In the genomic region with DNA sequence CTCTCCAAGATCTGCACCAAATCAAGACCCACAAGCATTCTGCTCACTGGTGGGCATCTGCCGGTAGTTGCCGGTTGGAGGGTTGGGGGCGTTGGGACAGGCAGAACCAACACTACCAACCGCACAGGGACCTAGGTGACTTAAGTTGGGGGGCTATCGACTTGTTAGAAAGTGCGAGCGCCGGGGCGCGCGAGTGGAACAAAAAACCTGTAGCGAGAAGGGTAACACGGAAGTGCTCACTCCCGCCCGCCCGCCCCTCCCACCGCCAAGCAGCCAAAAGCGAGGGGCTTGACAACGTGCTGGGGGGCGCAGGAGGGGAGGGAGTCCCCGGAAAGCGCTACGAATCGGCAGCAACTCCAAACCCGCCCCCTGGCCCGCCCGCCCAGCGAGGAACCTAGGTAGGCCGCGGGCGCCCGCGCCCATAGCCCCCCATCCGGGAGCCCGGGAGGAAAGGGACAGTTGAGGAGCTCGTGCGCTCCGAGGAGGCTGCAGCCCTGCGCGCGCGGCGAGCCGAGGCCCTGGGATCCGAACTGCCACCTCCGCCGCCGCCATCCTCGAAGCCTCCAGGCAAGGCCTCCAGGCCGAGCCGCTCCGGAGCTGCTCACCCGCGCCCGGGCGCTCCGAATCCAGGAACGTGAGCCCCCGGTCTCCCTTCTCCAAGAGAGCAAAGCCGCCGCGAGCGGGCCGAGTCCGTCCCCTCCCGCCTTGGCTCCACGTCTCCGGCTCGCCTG, we compare ENCODE assay signal across 7 mouse cellular contexts. TPM values are rescaled to one million over a fixed set of nuclear protein-coding genes. Genes with fewer than 3 reads are reported as not detected.
DNase-seq lines count a peak whose midpoint lies in the region; ATAC-seq and TF ChIP-seq lines count a peak whose summit lies in the region.

No protein-coding gene starts in this region.

- no peak for TF ChIP-seq CTCF in lung, adult 2 months (IDR thresholded peaks at IDR 0.05; ENCODE audit: insufficient read depth, low read length)
- no peak for TF ChIP-seq CTCF in stomach, postnatal 0 days (IDR thresholded peaks at IDR 0.05; ENCODE audit: low read depth)

- peak overlapping the region; percentile 98 for H3K27ac ChIP-seq in embryonic facial prominence, embryonic 15.5 days (replicated peaks)
- peak overlapping the region; percentile 96 for H3K27ac ChIP-seq in intestine, embryonic 15.5 days
- H3K27ac ChIP-seq in midbrain, embryonic 10.5 days (replicated peaks): peak overlapping the region; percentile 98
- H3K27ac ChIP-seq in stomach, postnatal 0 days (replicated peaks): peak overlapping the region; percentile 98

- peaks cover 6% of the 10 kb centered on the region; the same call in 1 of the 2 replicates for H3K36me3 ChIP-seq in embryonic facial prominence, embryonic 15.5 days
- H3K36me3 ChIP-seq in intestine, embryonic 15.5 days: no peaks in the 10 kb centered on the region
- H3K36me3 ChIP-seq in midbrain, embryonic 10.5 days: peaks cover 37% of the 10 kb centered on the region
- H3K36me3 ChIP-seq in stomach, postnatal 0 days (ENCODE audit: control insufficient read depth, insufficient read depth, low read length): no peaks in the 10 kb centered on the region

- no peak for TF ChIP-seq EP300 in stomach, postnatal 0 days (optimal IDR thresholded peaks at IDR 0.05)

- no peaks in the 10 kb centered on the region for H3K27me3 ChIP-seq in embryonic facial prominence, embryonic 15.5 days
- no peaks in the 10 kb centered on the region for H3K27me3 ChIP-seq in intestine, embryonic 15.5 days (replicated peaks)
- no peaks in the 10 kb centered on the region for H3K27me3 ChIP-seq in midbrain, embryonic 10.5 days (ENCODE audit: low read depth, poor library complexity, severe bottlenecking)
- no peaks in the 10 kb centered on the region for H3K27me3 ChIP-seq in stomach, postnatal 0 days (ENCODE audit: control insufficient read depth, insufficient read depth, low read length)

- peak overlapping the region; percentile 75 for H3K4me2 ChIP-seq in embryonic facial prominence, embryonic 15.5 days (replicated peaks)
- H3K4me2 ChIP-seq in intestine, embryonic 15.5 days (replicated peaks): peak overlapping the region; percentile 66
- peak overlapping the region; percentile 88 for H3K4me2 ChIP-seq in stomach, postnatal 0 days (replicated peaks; ENCODE audit: low read depth)

- no peaks in the 10 kb centered on the region for H3K9me3 ChIP-seq in embryonic facial prominence, embryonic 15.5 days (replicated peaks)
- no peaks in the 10 kb centered on the region for H3K9me3 ChIP-seq in intestine, embryonic 15.5 days
- H3K9me3 ChIP-seq in midbrain, embryonic 10.5 days (replicated peaks): no peaks in the 10 kb centered on the region
- no peaks in the 10 kb centered on the region for H3K9me3 ChIP-seq in stomach, postnatal 0 days (ENCODE audit: control insufficient read depth, low read length)

- DNase-seq in lung, adult 2 months: peak; percentile 28
- no peak for DNase-seq in lung, postnatal 36 days
- DNase-seq in adrenal gland, postnatal 14 days: peak; percentile 64
- DNase-seq in midbrain, embryonic 10.5 days (ENCODE audit: low spot score): peak; percentile 40
- DNase-seq in stomach, postnatal 0 days (ENCODE audit: low spot score): peak; percentile 57

- WGBS in lung, adult 2 months: under 1% methylated on average over 67 of the region's 69 CpGs
- WGBS in embryonic facial prominence, embryonic 15.5 days: under 1% methylated on average over 69 of the region's 69 CpGs
- WGBS in intestine, embryonic 15.5 days: under 1% methylated on average over 68 of the region's 69 CpGs
- WGBS in midbrain, embryonic 10.5 days: 0% methylated on average over 69 of the region's 69 CpGs
- under 1% methylated on average over 39 of the region's 69 CpGs for WGBS in stomach, postnatal 0 days

- H3K4me3 ChIP-seq in lung, adult 2 months (replicated peaks; ENCODE audit: extremely low read depth, low read depth, low read length): peak overlapping the region; percentile 99
- peak overlapping the region; percentile 99 for H3K4me3 ChIP-seq in embryonic facial prominence, embryonic 15.5 days (replicated peaks)
- peak overlapping the region; percentile 97 for H3K4me3 ChIP-seq in intestine, embryonic 15.5 days (replicated peaks)
- H3K4me3 ChIP-seq in midbrain, embryonic 10.5 days: peak overlapping the region; percentile 100
- H3K4me3 ChIP-seq in stomach, postnatal 0 days (ENCODE audit: low read depth, low read length): peak overlapping the region; percentile 99

- peak; percentile 5; the same call in 1 of the 2 replicates for ATAC-seq in embryonic facial prominence, embryonic 15.5 days (ENCODE audit: insufficient number of reproducible peaks, low FRiP score, low TSS enrichment, low read depth)
- ATAC-seq in intestine, embryonic 15.5 days: peak; percentile 13
- peak; percentile 0; the same call in 1 of the 2 replicates for ATAC-seq in stomach, postnatal 0 days (ENCODE audit: low FRiP score, low TSS enrichment)

- no peak for TF ChIP-seq POLR2A in lung, adult 2 months (IDR thresholded peaks at IDR 0.05; ENCODE audit: borderline replicate concordance, extremely low read depth, low read depth, low read length)

- peaks cover 13% of the 10 kb centered on the region for H3K4me1 ChIP-seq in lung, adult 2 months (ENCODE audit: control insufficient read depth, insufficient read depth, low read length)
- H3K4me1 ChIP-seq in embryonic facial prominence, embryonic 15.5 days: peaks cover 23% of the 10 kb centered on the region
- peaks cover 15% of the 10 kb centered on the region for H3K4me1 ChIP-seq in intestine, embryonic 15.5 days (replicated peaks)
- peaks cover 26% of the 10 kb centered on the region for H3K4me1 ChIP-seq in midbrain, embryonic 10.5 days
- H3K4me1 ChIP-seq in stomach, postnatal 0 days (replicated peaks; ENCODE audit: control insufficient read depth, insufficient read depth): no peaks in the 10 kb centered on the region

- H3K9ac ChIP-seq in embryonic facial prominence, embryonic 15.5 days: peak overlapping the region; percentile 96
- H3K9ac ChIP-seq in intestine, embryonic 15.5 days: peak overlapping the region; percentile 99
- peak overlapping the region; percentile 98 for H3K9ac ChIP-seq in stomach, postnatal 0 days (ENCODE audit: low read length)

RNA-seq across cellular contexts. Expression of a gene that starts 0.6 kb away (rescaled TPM):
- polyA plus RNA-seq in lung, adult 2 months (2012; rRNA removed): 63.1 and 94.5 TPM in 2 replicates
- 144 and 154 TPM in 2 replicates for total RNA-seq in adrenal gland, postnatal 14 days (2021)
- 49.6 and 52.4 TPM in 2 replicates for polyA plus RNA-seq in embryonic facial prominence, embryonic 15.5 days (2015; fragmentation: Nextera tagmentation; extraction: Ambion mirVana)
- polyA plus RNA-seq in intestine, embryonic 15.5 days (2015; fragmentation: Nextera tagmentation; extraction: Ambion mirVana): 56.4 and 57.5 TPM in 2 replicates
- 93.7 and 98.0 TPM in 2 replicates for polyA plus RNA-seq in midbrain, embryonic 10.5 days (2016; fragmentation: Nextera tagmentation; extraction: Ambion mirVana)
- 17.4 and 18.0 TPM in 2 replicates for polyA plus RNA-seq in stomach, postnatal 0 days (2015; fragmentation: Nextera tagmentation; extraction: Ambion mirVana)

RNA-seq across cellular contexts. Expression of a gene that starts 18.5 kb away (rescaled TPM):
- 30.0 and 33.3 TPM in 2 replicates for polyA plus RNA-seq in lung, adult 2 months (2012; rRNA removed)
- 188 and 211 TPM in 2 replicates for total RNA-seq in adrenal gland, postnatal 14 days (2021)
- 311 and 322 TPM in 2 replicates for polyA plus RNA-seq in embryonic facial prominence, embryonic 15.5 days (2015; fragmentation: Nextera tagmentation; extraction: Ambion mirVana)
- 324 and 397 TPM in 2 replicates for polyA plus RNA-seq in intestine, embryonic 15.5 days (2015; fragmentation: Nextera tagmentation; extraction: Ambion mirVana)
- 353 and 394 TPM in 2 replicates for polyA plus RNA-seq in midbrain, embryonic 10.5 days (2016; fragmentation: Nextera tagmentation; extraction: Ambion mirVana)
- 308 and 333 TPM in 2 replicates for polyA plus RNA-seq in stomach, postnatal 0 days (2015; fragmentation: Nextera tagmentation; extraction: Ambion mirVana)

RNA-seq across cellular contexts. Expression of a gene that starts 46.7 kb away (rescaled TPM):
- polyA plus RNA-seq in lung, adult 2 months (2012; rRNA removed): 21.8 and 26.3 TPM in 2 replicates
- 13.3 and 13.6 TPM in 2 replicates for total RNA-seq in adrenal gland, postnatal 14 days (2021)
- polyA plus RNA-seq in embryonic facial prominence, embryonic 15.5 days (2015; fragmentation: Nextera tagmentation; extraction: Ambion mirVana): 13.8 and 17.2 TPM in 2 replicates
- polyA plus RNA-seq in intestine, embryonic 15.5 days (2015; fragmentation: Nextera tagmentation; extraction: Ambion mirVana): 20.6 and 22.0 TPM in 2 replicates
- polyA plus RNA-seq in midbrain, embryonic 10.5 days (2016; fragmentation: Nextera tagmentation; extraction: Ambion mirVana): 16.5 and 18.8 TPM in 2 replicates
- polyA plus RNA-seq in stomach, postnatal 0 days (2015; fragmentation: Nextera tagmentation; extraction: Ambion mirVana): 9.1 and 9.5 TPM in 2 replicates
